Mouse (Mus musculus) embryonic fibroblast, embryonic 13.5 days (primary cell): ENCODE data around the gene Ephb1. TPM values are rescaled to one million over a fixed set of nuclear protein-coding genes. Genes with fewer than 3 reads are reported as not detected.
A peak's percentile ranks its signal among the peaks of the same experiment; 100 is the strongest.

Source experiments
- H3K27ac ChIP-seq: 2 replicates; pipeline ENCODE4 v1.5.1; 2012; ENCODE audit warnings: low read length, control low read depth, inconsistent platforms; ENCODE audit not compliant: insufficient read depth
- H3K4me1 ChIP-seq: 2 replicates; pipeline ENCODE4 v1.6.1; 2011; ENCODE audit warnings: low read length; ENCODE audit not compliant: control insufficient read depth, insufficient read depth
- H3K4me3 ChIP-seq: 2 replicates; pipeline ENCODE4 v1.5.1; 2011; ENCODE audit warnings: mild to moderate bottlenecking, control low read depth, low read length; ENCODE audit not compliant: insufficient read depth
- CTCF ChIP-seq: IDR thresholded peaks from 2 replicates; pipeline ENCODE4 v1.5.1; 2011; ENCODE audit warnings: mild to moderate bottlenecking, control low read depth, low read length, moderate library complexity, borderline replicate concordance; ENCODE audit not compliant: insufficient read depth
- POLR2A ChIP-seq: IDR thresholded peaks from 2 replicates; pipeline ENCODE4 v1.6.1; 2011; ENCODE audit warnings: low read depth, mild to moderate bottlenecking, control low read depth, low read length, moderate library complexity
- polyA plus RNA-seq: library from polyadenylated mRNA; stranded (reverse); fragments of >200 nt; gene quantifications from 2 replicates; pipeline ENCODE4 v1.2.4, GENCODE M21; 2011; ENCODE audit warnings: low read depth; ENCODE audit not compliant: missing spikeins, insufficient read length

Ephb1 gene
- polyA plus RNA-seq, 1 experiment: 0.18 TPM

GRCm38 (mm10) chr9:102039011-102039733 is 315.3 kb downstream of the Ephb1 start:
- TF ChIP-seq POLR2A (no peak), CTCF (no peak)
- Histone ChIP-seq H3K27ac (no peak overlapping the region), H3K4me1 (no peaks in the 10 kb centered on the region), H3K4me3 (no peak overlapping the region)

GRCm38 (mm10) chr9:102036132-102036531 is 318.4 kb downstream of the Ephb1 start:
- H3K4me1 ChIP-seq: no peaks in the 10 kb centered on the region
- H3K27ac ChIP-seq: no peak overlapping the region
- no peak for TF ChIP-seq POLR2A
- no peak overlapping the region for H3K4me3 ChIP-seq

- Histone ChIP-seq H3K4me1 (no peaks in the 10 kb centered on the region), H3K27ac (no peak overlapping the region), H3K4me3 (no peak overlapping the region)
- TF ChIP-seq POLR2A: no peak
Observed at GRCm38 (mm10) chr9:102033231-102033630, 321.3 kb downstream of the Ephb1 start.

GRCm38 (mm10) chr9:102032376-102032775 is 322.1 kb downstream of the Ephb1 start:
- Histone ChIP-seq H3K4me3 (no peak overlapping the region), H3K4me1 (no peaks in the 10 kb centered on the region), H3K27ac (no peak overlapping the region)
- no peak for TF ChIP-seq CTCF
- no peak for TF ChIP-seq POLR2A

GRCm38 (mm10) chr9:102029661-102030060 is 324.8 kb downstream of the Ephb1 start:
- H3K27ac ChIP-seq: no peak overlapping the region
- TF ChIP-seq CTCF: no peak
- no peak for TF ChIP-seq POLR2A
- H3K4me3 ChIP-seq: no peak overlapping the region
- H3K4me1 ChIP-seq: no peaks in the 10 kb centered on the region

GRCm38 (mm10) chr9:102026136-102026535 is 328.4 kb downstream of the Ephb1 start:
- Histone ChIP-seq H3K27ac (no peak overlapping the region), H3K4me1 (no peaks in the 10 kb centered on the region), H3K4me3 (no peak overlapping the region)
- TF ChIP-seq POLR2A: no peak
- no peak for TF ChIP-seq CTCF

- TF ChIP-seq POLR2A (no peak), CTCF (no peak)
- H3K4me1 ChIP-seq: no peaks in the 10 kb centered on the region
- H3K27ac ChIP-seq: no peak overlapping the region
- no peak overlapping the region for H3K4me3 ChIP-seq
Observed at GRCm38 (mm10) chr9:102025141-102025540, 329.4 kb downstream of the Ephb1 start.

GRCm38 (mm10) chr9:102015516-102015915 is 339.0 kb downstream of the Ephb1 start:
- H3K4me3 ChIP-seq: no peak overlapping the region
- TF ChIP-seq POLR2A (no peak), CTCF (no peak)
- H3K27ac ChIP-seq: no peak overlapping the region
- H3K4me1 ChIP-seq: no peaks in the 10 kb centered on the region

- TF ChIP-seq POLR2A (no peak), CTCF (no peak)
- H3K4me1 ChIP-seq: no peaks in the 10 kb centered on the region
- H3K4me3 ChIP-seq: no peak overlapping the region
- no peak overlapping the region for H3K27ac ChIP-seq
Observed at GRCm38 (mm10) chr9:102007706-102008105, 346.8 kb downstream of the Ephb1 start.

- no peaks in the 10 kb centered on the region for H3K4me1 ChIP-seq
- TF ChIP-seq CTCF (peak; percentile 52; the same call in 1 of the 2 replicates), POLR2A (no peak)
Observed at GRCm38 (mm10) chr9:102006539-102006938, 348.0 kb downstream of the Ephb1 start.

GRCm38 (mm10) chr9:102002920-102003319 is 351.6 kb downstream of the Ephb1 start:
- Histone ChIP-seq H3K4me3 (no peak overlapping the region), H3K27ac (no peak overlapping the region), H3K4me1 (no peaks in the 10 kb centered on the region)
- TF ChIP-seq CTCF: no peak
- TF ChIP-seq POLR2A: no peak

More at GRCm38 (mm10) chr9:102006539-102006938, 348.0 kb downstream of the Ephb1 start:
- H3K4me3 ChIP-seq: no peak overlapping the region
- H3K27ac ChIP-seq: no peak overlapping the region
